Mouse (Mus musculus) CH12.LX (cell line): Measurements from ENCODE around the gene Rragc.
"Not testable (repeated sequence)": the region's sequence is repeated elsewhere in the genome, so short reads cannot be mapped to it uniquely, and the experiment has no call there.

Experiments
- EP300 ChIP-seq: IDR thresholded peaks from 2 replicates; pipeline ENCODE4 v1.6.1; 2011; ENCODE audit warnings: low read length, improper control_type of control experiment
- POLR2A ChIP-seq: IDR thresholded peaks from 2 replicates; pipeline ENCODE4 v1.6.1; 2011; ENCODE audit warnings: low read depth, mild to moderate bottlenecking, improper control_type of control experiment, low read length
- USF1 ChIP-seq: IDR thresholded peaks from 2 replicates; pipeline ENCODE4 v1.6.1; 2014; ENCODE audit warnings: low read depth, mild to moderate bottlenecking, inconsistent platforms, low read length, improper control_type of control experiment

DNA sequence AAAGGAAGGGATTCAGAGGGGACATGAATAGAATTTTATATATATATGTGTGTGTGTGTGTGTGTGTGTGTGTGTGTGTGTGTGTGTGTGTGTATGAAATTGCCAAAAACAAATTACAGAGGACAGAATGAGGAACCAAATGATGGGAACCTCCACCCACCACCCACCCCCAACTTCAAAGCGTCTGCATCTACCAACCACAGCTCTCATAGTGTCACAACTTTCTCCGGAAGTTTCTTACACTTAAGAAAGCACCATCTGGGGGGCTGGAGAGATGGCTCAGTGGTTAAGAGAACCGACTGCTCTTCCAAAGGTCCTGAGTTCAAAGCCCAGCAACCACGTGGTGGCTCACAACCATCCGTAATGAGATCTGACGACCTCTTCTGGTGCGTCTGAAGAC, 23.6 kb downstream of the Rragc start:
- not testable (repeated sequence) for TF ChIP-seq USF1, POLR2A, EP300
